Mouse (Mus musculus) liver, adult 2 months (tissue): ENCODE results near the gene H2al1a. TPM values are rescaled to one million over a fixed set of nuclear protein-coding genes. Genes with fewer than 3 reads are reported as not detected.
"Not testable (repeated sequence)": the region's sequence is repeated elsewhere in the genome, so short reads cannot be mapped to it uniquely, and the experiment has no call there.

Experiments used
- DNase-seq: peaks from one replicate; pipeline ENCODE4 v3.0.0-alpha.2; 2011; ENCODE audit warnings: low read depth, low spot score; ENCODE audit errors: extremely low read depth
- H3K27ac ChIP-seq: fragments of 200-500 bp; replicated peaks from 2 replicates; pipeline ENCODE4 v1.5.1; 2012; ENCODE audit warnings: low read depth, mild to moderate bottlenecking, control low read depth, inconsistent platforms, low read length; ENCODE audit not compliant: insufficient read depth
- H3K27me3 ChIP-seq: fragments of 200-500 bp; 2 replicates; pipeline ENCODE4 v1.6.1; 2012; ENCODE audit warnings: mild to moderate bottlenecking, moderate library complexity, low read length, inconsistent platforms; ENCODE audit not compliant: control insufficient read depth, insufficient read depth
- H3K36me3 ChIP-seq: fragments of 200-500 bp; 2 replicates; pipeline ENCODE4 v1.6.1; 2012; ENCODE audit warnings: low read length, inconsistent platforms; ENCODE audit not compliant: control insufficient read depth, insufficient read depth
- H3K4me1 ChIP-seq: fragments of 200-500 bp; 2 replicates; pipeline ENCODE4 v1.6.1; 2011; ENCODE audit warnings: low read length; ENCODE audit not compliant: control insufficient read depth, insufficient read depth
- H3K4me3 ChIP-seq: fragments of 200-500 bp; 2 replicates; pipeline ENCODE4 v1.5.1; 2011; ENCODE audit warnings: low read depth, mild to moderate bottlenecking, control low read depth, low read length, moderate library complexity; ENCODE audit not compliant: insufficient read depth
- H3K79me2 ChIP-seq: fragments of 200-500 bp; 2 replicates; pipeline ENCODE4 v1.6.1; 2012; ENCODE audit warnings: inconsistent platforms, mild to moderate bottlenecking, low read length, moderate library complexity; ENCODE audit not compliant: control insufficient read depth, insufficient read depth
- H3K9ac ChIP-seq: fragments of 200-500 bp; 2 replicates; pipeline ENCODE4 v1.6.1; 2012; ENCODE audit warnings: low read depth, mild to moderate bottlenecking, control low read depth, inconsistent platforms, low read length
- CTCF ChIP-seq: fragments of 200-500 bp; IDR thresholded peaks from 2 replicates; pipeline ENCODE4 v1.5.1; 2011; ENCODE audit warnings: low read depth, low read length, control low read depth
- POLR2A ChIP-seq: fragments of 200-500 bp; IDR thresholded peaks from 2 replicates; pipeline ENCODE4 v1.6.1; 2011; ENCODE audit warnings: low read length, control low read depth; ENCODE audit not compliant: insufficient read depth; ENCODE audit errors: extremely low read depth
- WGBS: fragments of 180-500 bp; shearing (Covaris S2); methylation state at CpG from one replicate; pipeline ENCODE4 v1.1.7; 2018; 5-methylcytosine and 5-hydroxymethylcytosine counted together
- polyA plus RNA-seq: library from polyadenylated mRNA; depleted of rRNA; stranded (reverse); fragments of >200 nt; gene quantifications from 2 replicates; pipeline ENCODE4 v1.2.3, GENCODE M21; 2012; rRNA removed
- total RNA-seq: library from RNA; depleted of rRNA; stranded (reverse); fragments of >200 nt; gene quantifications from 2 replicates; pipeline ENCODE4 v1.2.3, GENCODE M21; 2014; rRNA removed

The H2al1a gene
- total RNA-seq: not detected in 2 replicates
- polyA plus RNA-seq: not detected in 2 replicates

GRCm38 (mm10) chrX:11298957-11299356 is at the start of gene H2al1a:
TSS of gene H2al1a (plus strand) at chrX:11299257.
- H3K4me1 ChIP-seq, DNase-seq, H3K36me3 ChIP-seq, H3K27ac ChIP-seq, H3K27me3 ChIP-seq, H3K9ac ChIP-seq, H3K4me3 ChIP-seq, H3K79me2 ChIP-seq: not testable (repeated sequence)
- WGBS: no CpG with 5 or more reads among the region's 3 CpGs

GRCm38 (mm10) chrX:11250155-11250554 is 48.9 kb upstream of the H2al1a start:
- no peaks in the 10 kb centered on the region for H3K27me3 ChIP-seq
- H3K4me1 ChIP-seq: no peaks in the 10 kb centered on the region
- no peaks in the 10 kb centered on the region for H3K79me2 ChIP-seq
- TF ChIP-seq CTCF: no peak
- no peak for TF ChIP-seq POLR2A
- 37% methylated on average over 12 of the region's 12 CpGs for WGBS
- H3K9ac ChIP-seq: no peak overlapping the region
- no peak for DNase-seq
- no peaks in the 10 kb centered on the region for H3K36me3 ChIP-seq
- H3K4me3 ChIP-seq: no peak overlapping the region
- no peak overlapping the region for H3K27ac ChIP-seq

- TF ChIP-seq POLR2A (no peak), CTCF (no peak)
- WGBS: 82% methylated on average over 5 of the region's 5 CpGs
- Histone ChIP-seq H3K36me3 (no peaks in the 10 kb centered on the region), H3K9ac (no peak overlapping the region), H3K27me3 (no peaks in the 10 kb centered on the region), H3K27ac (no peak overlapping the region), H3K4me3 (no peak overlapping the region), H3K4me1 (no peaks in the 10 kb centered on the region), H3K79me2 (no peaks in the 10 kb centered on the region)
- DNase-seq: no peak
Observed at GRCm38 (mm10) chrX:11254062-11254461, 45.0 kb upstream of the H2al1a start.

- WGBS: 67% methylated on average over 11 of the region's 11 CpGs
- Histone ChIP-seq H3K4me1 (no peaks in the 10 kb centered on the region), H3K27me3 (no peaks in the 10 kb centered on the region), H3K36me3 (no peaks in the 10 kb centered on the region), H3K9ac (no peak overlapping the region), H3K79me2 (no peaks in the 10 kb centered on the region), H3K4me3 (no peak overlapping the region), H3K27ac (no peak overlapping the region)
- TF ChIP-seq POLR2A: no peak
- no peak for TF ChIP-seq CTCF
- DNase-seq: no peak
Observed at GRCm38 (mm10) chrX:11254521-11255207, 44.4 kb upstream of the H2al1a start.

GRCm38 (mm10) chrX:11255564-11256360 is 43.3 kb upstream of the H2al1a start:
- Histone ChIP-seq H3K9ac (no peak overlapping the region), H3K27me3 (no peaks in the 10 kb centered on the region), H3K4me1 (no peaks in the 10 kb centered on the region), H3K4me3 (no peak overlapping the region), H3K36me3 (no peaks in the 10 kb centered on the region), H3K27ac (no peak overlapping the region), H3K79me2 (no peaks in the 10 kb centered on the region)
- no peak for TF ChIP-seq POLR2A
- TF ChIP-seq CTCF: no peak
- 62% methylated on average over 8 of the region's 8 CpGs for WGBS
- no peak for DNase-seq

- H3K79me2 ChIP-seq: no peaks in the 10 kb centered on the region
- WGBS: 74% methylated on average over 8 of the region's 8 CpGs
Observed at GRCm38 (mm10) chrX:11264918-11265317, 34.1 kb upstream of the H2al1a start.

More at GRCm38 (mm10) chrX:11264918-11265317, 34.1 kb upstream of the H2al1a start:
- Histone ChIP-seq H3K27me3 (no peaks in the 10 kb centered on the region), H3K27ac (no peak overlapping the region), H3K36me3 (no peaks in the 10 kb centered on the region), H3K4me1 (no peaks in the 10 kb centered on the region), H3K4me3 (no peak overlapping the region), H3K9ac (no peak overlapping the region)
- TF ChIP-seq CTCF (no peak), POLR2A (no peak)
- no peak for DNase-seq
